Mouse (Mus musculus) midbrain, embryonic 11.5 days (tissue): ENCODE data around the gene Rybp. TPM values are rescaled to one million over a fixed set of nuclear protein-coding genes. Genes with fewer than 3 reads are reported as not detected.

Experiments
- ATAC-seq: fragments of 200-750 bp; cut with Nextera tagmentation; 2 replicates; pipeline ENCODE4 v1.8.0; 2017; ENCODE audit warnings: moderate TSS enrichment, moderate library complexity; ENCODE audit not compliant: low FRiP score
- DNase-seq: peaks from one replicate; pipeline ENCODE4 v3.0.0; 2015; ENCODE audit warnings: low spot score; ENCODE audit errors: missing footprints
- H3K27ac ChIP-seq: fragments of 300-500 bp; sonication (generic); 2 replicates; pipeline ENCODE4 v1.5.1; 2014; ENCODE audit warnings: low read depth, low read length
- H3K27me3 ChIP-seq: fragments of 300-500 bp; sonication (generic); 2 replicates; pipeline ENCODE4 v1.6.1; 2014; ENCODE audit warnings: mild to moderate bottlenecking, low read length, moderate library complexity, mixed read lengths; ENCODE audit not compliant: control insufficient read depth, insufficient read depth
- H3K36me3 ChIP-seq: fragments of 300-500 bp; sonication (generic); 2 replicates; pipeline ENCODE4 v1.6.1; 2014; ENCODE audit warnings: mild to moderate bottlenecking, low read length, moderate library complexity, mixed read lengths; ENCODE audit not compliant: control insufficient read depth, insufficient read depth
- H3K4me1 ChIP-seq: fragments of 300-500 bp; sonication (generic); 2 replicates; pipeline ENCODE4 v1.6.1; 2014; ENCODE audit warnings: low read length; ENCODE audit not compliant: control insufficient read depth, insufficient read depth
- H3K4me2 ChIP-seq: fragments of 300-500 bp; sonication (generic); 2 replicates; pipeline ENCODE4 v1.6.1; 2014; ENCODE audit warnings: mild to moderate bottlenecking, moderate library complexity
- H3K4me3 ChIP-seq: fragments of 300-500 bp; sonication (generic); 2 replicates; pipeline ENCODE4 v1.5.1; 2014; ENCODE audit warnings: low read depth, low read length
- H3K9ac ChIP-seq: fragments of 300-500 bp; sonication (generic); 2 replicates; pipeline ENCODE4 v1.6.1; 2014; ENCODE audit warnings: low read length
- H3K9me3 ChIP-seq: fragments of 300-500 bp; sonication (generic); 2 replicates; pipeline ENCODE4 v1.6.1; 2016; ENCODE audit warnings: low read length; ENCODE audit not compliant: control insufficient read depth
- WGBS: fragments of 180-500 bp; shearing (Covaris S2); extraction: QIAGEN DNeasy Blood & Tissue Kit; methylation state at CpG from one replicate; pipeline ENCODE4 v1.1.7; 2014; 5-methylcytosine and 5-hydroxymethylcytosine counted together
- polyA plus RNA-seq: library from polyadenylated mRNA; unstranded; fragments of >200 nt; fragmentation: Nextera tagmentation; extraction: Ambion mirVana; gene quantifications from 2 replicates; pipeline ENCODE4 v1.2.1, GENCODE M21; 2014

Gene Rybp
- polyA plus RNA-seq, 1 experiment from 2014 or later = 10.0 TPM

DNA sequence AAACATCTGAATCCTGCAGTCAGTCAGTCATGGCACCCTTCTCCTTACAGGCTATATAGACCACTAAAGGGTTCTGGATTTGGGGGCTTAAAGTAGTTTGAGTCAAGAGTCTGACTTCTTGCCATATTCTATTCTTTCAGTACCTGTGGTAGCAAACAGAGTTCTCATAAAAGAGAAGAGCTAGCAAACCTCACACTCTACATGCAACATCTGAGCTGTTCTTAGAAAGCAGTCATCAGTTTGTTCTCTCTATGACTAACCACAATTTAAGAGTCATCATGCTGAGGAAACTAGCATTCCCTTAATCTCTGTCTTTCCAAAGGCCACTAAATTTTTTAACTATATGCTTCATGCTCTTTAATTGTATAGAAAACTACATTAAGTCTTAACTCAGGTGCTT is 11.6 kb downstream of the Rybp start:
- no peak for DNase-seq
- Histone ChIP-seq H3K4me2 (no peak overlapping the region), H3K27ac (no peak overlapping the region), H3K4me1 (no peaks in the 10 kb centered on the region), H3K4me3 (no peak overlapping the region), H3K9ac (no peak overlapping the region), H3K9me3 (no peaks in the 10 kb centered on the region), H3K27me3 (no peaks in the 10 kb centered on the region), H3K36me3 (no peaks in the 10 kb centered on the region)
- ATAC-seq = no peak

- H3K9ac ChIP-seq = no peak overlapping the region
- no peak for ATAC-seq
- H3K4me3 ChIP-seq = no peak overlapping the region
- DNase-seq = no peak
- H3K4me2 ChIP-seq = no peak overlapping the region
- H3K4me1 ChIP-seq = no peaks in the 10 kb centered on the region
- no peak overlapping the region for H3K27ac ChIP-seq
- no peaks in the 10 kb centered on the region for H3K36me3 ChIP-seq
- H3K9me3 ChIP-seq = no peaks in the 10 kb centered on the region
- no peaks in the 10 kb centered on the region for H3K27me3 ChIP-seq
- WGBS = 68% methylated on average over 1 of the region's 1 CpGs
These were observed 13.7 kb downstream of the Rybp start for GRCm38 (mm10) chr6:100273556-100273955.

GRCm38 (mm10) chr6:100271992-100272391 is 15.3 kb downstream of the Rybp start:
- Histone ChIP-seq H3K36me3 (no peaks in the 10 kb centered on the region), H3K4me3 (no peak overlapping the region), H3K9me3 (no peaks in the 10 kb centered on the region), H3K9ac (no peak overlapping the region), H3K27me3 (no peaks in the 10 kb centered on the region), H3K4me1 (no peaks in the 10 kb centered on the region), H3K4me2 (no peak overlapping the region), H3K27ac (no peak overlapping the region)
- 93% methylated on average over 3 of the region's 3 CpGs for WGBS
- DNase-seq (no peak), ATAC-seq (no peak)

DNA sequence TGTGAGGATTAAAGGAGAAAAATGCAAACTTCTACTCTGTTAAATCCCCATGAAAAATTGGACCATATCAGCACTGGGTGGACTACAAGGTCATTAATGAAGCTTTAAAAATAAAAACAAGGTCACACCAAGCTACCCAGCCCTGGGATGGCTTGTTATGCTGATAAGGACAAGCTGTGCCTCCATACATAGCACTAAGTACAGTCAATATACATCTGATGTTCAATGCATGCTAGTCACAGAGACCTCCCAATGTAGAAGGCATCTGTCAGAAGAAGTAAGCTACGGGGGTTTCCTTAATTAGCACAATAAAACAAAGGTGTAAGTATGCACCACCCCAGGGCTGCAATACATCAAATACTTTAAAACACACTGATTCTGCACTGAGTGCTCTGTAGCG is 16.5 kb downstream of the Rybp start:
- Histone ChIP-seq H3K27me3 (no peaks in the 10 kb centered on the region), H3K4me2 (no peak overlapping the region), H3K4me1 (no peaks in the 10 kb centered on the region), H3K4me3 (no peak overlapping the region), H3K36me3 (no peaks in the 10 kb centered on the region), H3K9ac (no peak overlapping the region), H3K27ac (no peak overlapping the region), H3K9me3 (no peaks in the 10 kb centered on the region)
- DNase-seq (no peak), ATAC-seq (no peak)
- WGBS = 94% methylated on average over 2 of the region's 2 CpGs

GRCm38 (mm10) chr6:100259607-100260006 is 27.7 kb downstream of the Rybp start:
- no peak for DNase-seq
- no peak overlapping the region for H3K9ac ChIP-seq

GRCm38 (mm10) chr6:100258278-100258677 is 29.0 kb downstream of the Rybp start:
- Histone ChIP-seq H3K9me3 (no peaks in the 10 kb centered on the region), H3K4me2 (no peak overlapping the region), H3K27ac (no peak overlapping the region), H3K36me3 (no peaks in the 10 kb centered on the region), H3K4me3 (no peak overlapping the region), H3K27me3 (no peaks in the 10 kb centered on the region), H3K9ac (no peak overlapping the region), H3K4me1 (peaks cover 3% of the 10 kb centered on the region; the same call in 1 of the 2 replicates)
- ATAC-seq (no peak), DNase-seq (no peak)

More at GRCm38 (mm10) chr6:100259607-100260006, 27.7 kb downstream of the Rybp start:
- H3K4me1 ChIP-seq = no peaks in the 10 kb centered on the region
- no peaks in the 10 kb centered on the region for H3K36me3 ChIP-seq
- no peaks in the 10 kb centered on the region for H3K27me3 ChIP-seq
- no peak overlapping the region for H3K4me2 ChIP-seq
- no peaks in the 10 kb centered on the region for H3K9me3 ChIP-seq
- no peak for ATAC-seq
- H3K27ac ChIP-seq = no peak overlapping the region
- 91% methylated on average over 1 of the region's 1 CpGs for WGBS
- no peak overlapping the region for H3K4me3 ChIP-seq

DNA sequence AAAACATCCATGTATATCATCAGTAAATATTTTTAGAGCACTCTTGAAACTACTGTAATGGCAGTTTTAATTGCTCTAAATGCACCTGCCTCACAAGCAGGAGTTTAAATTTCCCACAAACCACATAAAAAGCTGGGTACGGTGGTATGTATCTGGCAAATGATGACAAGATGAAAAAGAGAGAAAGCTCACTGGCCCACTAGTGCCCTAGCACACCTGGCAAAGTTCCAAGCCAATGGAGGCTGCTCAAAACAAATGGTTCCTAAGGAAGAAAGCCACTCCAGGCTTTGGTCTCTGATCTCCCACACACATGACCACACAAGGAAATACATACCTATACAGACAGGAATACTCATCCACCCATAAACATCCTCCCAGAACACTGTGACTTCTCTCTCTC is 31.9 kb downstream of the Rybp start:
- no peaks in the 10 kb centered on the region for H3K27me3 ChIP-seq
- no peaks in the 10 kb centered on the region for H3K36me3 ChIP-seq
- WGBS = 92% methylated on average over 1 of the region's 1 CpGs
- H3K27ac ChIP-seq = no peak overlapping the region
- no peaks in the 10 kb centered on the region for H3K9me3 ChIP-seq
- H3K4me1 ChIP-seq = peaks cover 3% of the 10 kb centered on the region; the same call in 1 of the 2 replicates
- ATAC-seq (no peak), DNase-seq (no peak)
- no peak overlapping the region for H3K4me2 ChIP-seq
- H3K4me3 ChIP-seq = no peak overlapping the region
- no peak overlapping the region for H3K9ac ChIP-seq

- H3K27me3 ChIP-seq = no peaks in the 10 kb centered on the region
- H3K4me1 ChIP-seq = peaks cover 3% of the 10 kb centered on the region; the same call in 1 of the 2 replicates
- no peak overlapping the region for H3K4me2 ChIP-seq
- WGBS = 87% methylated on average over 1 of the region's 1 CpGs
- H3K9me3 ChIP-seq = no peaks in the 10 kb centered on the region
- H3K9ac ChIP-seq = no peak overlapping the region
- no peak overlapping the region for H3K4me3 ChIP-seq
- DNase-seq = no peak
- H3K27ac ChIP-seq = no peak overlapping the region
- ATAC-seq = no peak
- H3K36me3 ChIP-seq = no peaks in the 10 kb centered on the region
These were observed 32.6 kb downstream of the Rybp start for GRCm38 (mm10) chr6:100254671-100255070.

- Histone ChIP-seq H3K4me1 (no peaks in the 10 kb centered on the region), H3K4me3 (no peak overlapping the region), H3K36me3 (no peaks in the 10 kb centered on the region), H3K4me2 (no peak overlapping the region), H3K9ac (no peak overlapping the region), H3K27me3 (no peaks in the 10 kb centered on the region), H3K27ac (no peak overlapping the region), H3K9me3 (no peaks in the 10 kb centered on the region)
- no peak for DNase-seq
- 85% methylated on average over 3 of the region's 3 CpGs for WGBS
- ATAC-seq = no peak
These were observed 42.8 kb downstream of the Rybp start for GRCm38 (mm10) chr6:100244474-100244873.

DNA sequence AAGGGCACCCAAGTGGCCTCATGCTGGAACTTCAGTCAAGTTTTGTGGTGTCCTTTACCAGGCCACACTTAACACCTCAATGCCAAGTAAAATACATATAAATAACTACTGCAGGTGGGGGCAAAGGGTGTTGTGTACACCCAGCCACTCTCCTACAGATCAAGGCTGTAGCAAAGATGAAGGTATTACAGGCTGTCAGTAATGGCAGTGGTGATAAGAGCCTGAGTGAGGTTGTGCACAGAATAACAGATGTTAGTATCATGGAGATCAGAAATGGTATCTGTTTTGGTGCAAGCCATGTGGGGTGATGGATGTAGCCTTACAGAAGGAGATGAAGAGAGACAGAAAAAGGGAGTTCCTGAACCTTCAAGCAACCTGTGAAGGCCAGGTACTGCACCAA is 52.2 kb downstream of the Rybp start:
- H3K4me3 ChIP-seq = no peak overlapping the region
- ATAC-seq (no peak), DNase-seq (no peak)
- H3K4me2 ChIP-seq = no peak overlapping the region
- peaks cover 2% of the 10 kb centered on the region for H3K4me1 ChIP-seq
- no peaks in the 10 kb centered on the region for H3K9me3 ChIP-seq
- H3K27me3 ChIP-seq = no peaks in the 10 kb centered on the region
- H3K27ac ChIP-seq = no peak overlapping the region
- H3K36me3 ChIP-seq = no peaks in the 10 kb centered on the region
- H3K9ac ChIP-seq = no peak overlapping the region
